Mouse (Mus musculus) ES-CJ7 (cell line): ENCODE measurements at regions not wholly inside any gene's neighbourhood (a gene's known extent, or its start where the extent isn't known, plus 50 kb on each side); places are given as distances from the start of the nearest gene placed in this dataset.

ENCODE experiments used
- DNase-seq: peaks from one replicate; pipeline ENCODE4 v3.0.0; 2011; ENCODE audit warnings: low read depth, low spot score

DNA sequence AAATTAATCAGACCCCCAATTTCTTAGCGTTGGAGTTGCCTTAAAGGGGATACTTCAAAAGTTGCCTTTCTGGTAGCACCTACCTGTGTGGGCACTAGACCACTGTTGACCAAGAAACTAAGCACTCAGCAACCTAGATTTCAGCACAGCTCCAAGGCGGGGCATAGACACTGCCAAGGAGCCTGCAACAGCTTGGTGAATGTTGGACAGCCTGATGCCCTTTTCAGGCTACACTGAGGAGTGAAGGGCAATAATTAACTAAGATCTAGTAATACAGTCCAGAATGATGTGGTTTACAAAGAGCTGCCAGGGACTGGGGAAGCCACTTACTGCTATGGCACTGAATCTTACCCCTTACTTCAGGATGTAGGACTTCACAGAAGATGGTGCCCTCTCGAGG is 304.9 kb downstream of the Satb1 start:
- no peak for DNase-seq

DNA sequence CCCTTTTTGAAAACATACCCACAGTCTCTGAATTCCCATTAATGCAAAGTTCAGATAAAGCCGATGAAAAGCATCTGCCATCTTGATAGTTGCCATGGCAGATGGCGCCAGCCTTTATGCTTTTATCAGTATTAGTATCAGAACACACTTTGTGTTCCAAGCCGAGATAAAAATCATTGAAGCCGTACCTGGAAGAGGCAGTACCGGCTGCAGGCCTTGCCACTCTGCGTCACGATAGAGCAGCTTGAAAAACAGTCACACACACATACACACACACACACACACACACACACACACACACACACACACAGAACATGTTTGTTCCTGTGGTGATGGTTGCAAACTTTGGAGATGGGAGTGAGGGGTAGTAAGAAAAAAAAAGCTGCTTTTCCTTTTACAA is 306.2 kb downstream of the Satb1 start:
- DNase-seq: no peak

DNA sequence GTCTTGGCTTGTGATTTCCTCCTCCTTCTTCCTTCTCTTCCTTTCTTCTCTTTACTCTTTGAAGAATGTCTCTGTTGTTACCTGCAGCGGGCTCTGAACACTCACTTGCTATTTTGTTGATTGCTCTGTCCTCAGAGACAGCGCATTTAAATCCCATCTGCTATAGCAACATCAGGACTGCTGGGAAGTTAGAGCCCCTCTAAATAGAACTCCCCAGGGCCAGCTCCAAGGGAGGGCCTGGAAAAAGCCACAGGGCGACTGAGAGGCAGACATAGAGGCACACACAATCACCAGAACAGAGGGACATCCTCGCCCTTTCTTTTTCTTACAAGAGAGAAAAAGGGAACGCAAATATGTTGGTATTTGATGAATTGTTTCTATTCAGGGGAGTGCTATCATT is 306.6 kb downstream of the Satb1 start:
- DNase-seq: no peak

DNA sequence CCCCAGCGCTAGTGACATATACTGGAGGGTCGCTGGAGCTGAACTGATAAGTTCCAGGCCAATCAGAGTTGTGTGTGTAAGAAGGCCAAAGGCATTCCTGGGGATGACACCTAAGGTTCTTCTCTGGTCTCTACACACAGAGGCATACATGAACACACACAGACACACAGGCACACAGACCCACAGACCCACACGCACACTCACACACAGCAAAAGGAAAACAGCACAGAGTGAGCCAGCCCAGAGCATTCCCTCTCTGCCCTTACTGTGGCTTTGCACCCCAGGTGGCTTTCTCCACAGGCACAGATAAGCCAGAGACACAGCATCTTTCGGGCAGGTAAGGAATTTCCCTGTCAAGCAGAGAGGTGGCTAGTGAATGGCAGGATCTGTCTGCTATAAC is 307.1 kb downstream of the Satb1 start:
- DNase-seq: no peak

DNA sequence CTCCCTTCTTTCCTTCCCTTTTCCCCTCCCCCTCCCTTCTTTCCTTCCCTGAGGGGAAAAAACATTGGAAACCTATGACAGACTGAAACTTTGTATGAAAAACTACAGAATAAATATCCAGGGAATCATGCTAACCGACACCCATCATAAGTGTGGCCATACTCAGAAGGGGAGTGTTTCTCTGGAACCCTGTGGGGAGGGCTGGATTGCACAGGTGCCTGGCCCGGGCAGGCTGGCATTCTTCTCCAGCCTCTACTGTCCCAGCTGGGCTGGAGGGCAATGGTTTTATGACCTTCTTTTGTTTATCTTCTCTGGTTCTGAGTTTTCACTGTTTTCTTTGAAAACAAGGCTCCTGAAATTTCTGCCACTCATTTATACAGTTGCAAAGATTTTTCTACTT is 307.9 kb downstream of the Satb1 start:
- DNase-seq: no peak

DNA sequence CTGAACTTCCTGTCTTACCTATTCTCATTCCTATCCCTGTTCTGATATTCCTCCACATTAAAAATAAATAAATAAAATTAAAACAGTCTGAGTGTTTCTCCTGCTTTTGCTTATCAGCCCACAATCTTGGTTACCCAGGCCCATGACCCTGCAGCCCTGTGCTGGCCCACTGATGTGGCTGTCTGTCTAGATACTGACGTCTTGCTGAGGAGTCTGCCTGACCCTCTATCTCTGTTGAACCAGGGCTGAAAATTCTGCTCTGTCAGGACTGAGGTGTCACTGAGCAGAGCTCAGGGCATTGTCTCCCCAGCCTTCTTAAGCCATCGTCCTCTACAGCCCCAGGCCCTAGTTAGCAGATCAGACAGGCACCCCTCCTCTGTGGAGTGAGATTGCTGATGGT is 321.2 kb downstream of the Satb1 start:
- DNase-seq: no peak

DNA sequence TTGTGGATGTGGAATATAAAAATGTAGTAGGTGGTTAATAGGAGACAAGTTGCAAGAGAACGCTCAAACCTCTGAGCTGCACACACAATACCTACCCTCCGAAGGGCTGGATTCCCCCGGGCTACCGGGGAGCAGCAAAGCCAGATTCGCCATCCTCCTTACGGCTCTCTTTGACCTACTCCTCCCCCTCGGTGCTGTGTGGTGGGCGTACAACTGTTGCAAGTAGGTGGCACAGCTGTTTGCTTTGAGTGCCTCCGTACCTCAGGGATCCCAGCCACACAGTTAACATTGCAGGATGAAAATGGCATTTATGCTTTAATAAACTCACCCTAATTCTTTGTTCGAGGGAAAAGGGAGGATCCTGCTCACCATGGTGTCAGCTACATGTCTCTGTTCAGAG is 321.6 kb upstream of the Tbc1d5 start:
- no peak for DNase-seq

DNA sequence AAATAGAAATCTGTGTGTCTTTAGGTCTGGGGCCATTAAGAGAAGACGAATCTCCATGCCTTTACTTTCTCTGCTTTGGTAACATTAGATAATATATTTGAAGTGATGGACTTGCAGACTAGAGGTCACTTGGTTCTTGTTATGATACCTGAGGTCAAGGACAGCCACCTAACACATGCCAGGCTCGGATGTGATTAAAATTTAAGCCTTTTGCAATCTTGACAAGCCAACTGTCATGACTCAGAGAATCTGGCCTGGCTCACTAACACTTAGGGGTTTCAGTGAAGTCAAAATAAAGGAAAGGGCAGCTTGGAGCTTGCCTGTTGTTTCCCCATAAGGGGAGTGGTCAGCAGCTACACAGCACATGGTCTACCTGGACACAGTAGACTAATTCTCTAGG is 320.4 kb upstream of the Tbc1d5 start:
- DNase-seq: no peak

DNA sequence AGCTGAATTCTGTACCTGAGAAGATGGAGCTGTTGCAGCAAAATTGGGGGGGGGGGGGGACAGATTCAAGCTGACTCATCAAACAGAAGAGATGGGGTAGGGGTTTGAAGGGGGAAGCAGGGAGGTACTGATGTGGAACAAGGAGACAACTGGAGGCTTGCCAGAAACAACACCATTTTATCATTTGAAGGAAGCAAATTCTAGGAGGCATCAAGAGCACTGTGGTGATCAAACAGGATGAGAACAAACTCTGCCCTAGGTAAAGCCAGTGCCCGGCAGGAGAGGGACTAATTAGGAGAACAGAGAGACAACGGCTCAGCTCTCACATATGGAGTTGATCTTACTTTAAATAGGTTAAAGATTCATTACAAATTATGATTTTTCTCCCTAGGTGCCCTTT is 315.9 kb upstream of the Tbc1d5 start:
- no peak for DNase-seq

DNA sequence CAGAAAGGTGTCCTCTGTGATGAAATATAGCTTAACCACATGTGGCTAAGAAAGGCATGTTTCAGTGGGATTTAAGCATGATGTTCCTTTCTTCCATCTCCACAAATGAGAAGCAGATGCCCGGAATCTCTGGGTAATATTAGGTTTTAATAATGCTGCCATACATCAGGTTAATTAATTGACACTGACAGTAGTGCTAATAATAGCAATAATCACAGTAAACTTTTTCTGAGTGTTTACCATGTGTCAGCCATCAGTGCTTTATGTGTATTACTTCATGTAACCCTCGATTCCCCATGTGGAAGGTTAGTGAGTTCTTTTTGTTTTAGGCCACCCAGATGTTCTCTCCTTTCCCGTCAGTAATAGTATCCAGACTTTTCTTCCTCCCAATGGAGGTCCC is 310.2 kb upstream of the Tbc1d5 start:
- DNase-seq: no peak

DNA sequence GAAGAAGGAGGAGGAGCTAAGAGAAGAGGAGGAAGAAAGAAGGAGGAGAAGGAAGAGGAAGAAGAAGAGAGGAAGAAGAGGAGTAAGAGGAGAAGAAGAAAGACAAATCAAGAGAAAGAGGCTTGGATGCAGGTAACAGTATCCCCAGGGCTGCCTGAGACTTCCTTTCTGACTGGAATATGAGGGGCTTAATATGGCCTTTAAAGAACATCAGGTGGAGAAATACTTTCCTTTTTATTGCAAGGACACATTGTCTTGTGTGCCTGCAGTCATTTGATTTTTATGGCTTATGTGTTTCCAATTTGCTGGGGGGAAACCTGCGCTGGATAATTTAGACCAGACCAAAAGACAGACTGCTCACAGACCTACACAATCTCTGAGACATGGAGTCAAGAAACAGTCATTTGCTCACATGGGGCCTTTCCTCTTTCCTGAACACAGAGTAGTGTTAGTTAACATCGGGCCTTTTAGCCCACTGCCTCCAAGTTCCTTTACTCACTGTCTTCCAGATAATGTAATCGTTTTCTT is 308.8 kb upstream of the Tbc1d5 start:
- DNase-seq: no peak

DNA sequence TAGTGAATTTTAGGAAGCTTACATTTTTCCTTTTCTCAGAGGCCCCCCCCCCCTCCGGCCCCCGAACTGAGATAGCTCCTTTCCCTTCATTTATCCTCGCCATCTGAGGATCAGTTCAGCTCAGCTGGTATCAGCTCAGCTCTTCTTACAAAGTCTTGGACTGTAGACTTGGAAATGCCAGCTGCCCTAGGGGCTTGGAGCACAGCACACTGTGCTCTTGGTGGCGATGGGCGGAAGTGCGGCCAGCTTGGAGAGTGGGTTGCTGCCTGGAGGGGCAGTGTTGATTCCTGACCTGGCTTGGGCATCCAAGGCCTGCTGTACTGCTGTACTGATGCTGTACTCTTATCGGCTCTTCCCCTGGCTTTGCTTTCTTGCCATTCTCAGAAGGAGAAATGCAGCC is 298.7 kb upstream of the Tbc1d5 start:
- peak; percentile 21 for DNase-seq

DNA sequence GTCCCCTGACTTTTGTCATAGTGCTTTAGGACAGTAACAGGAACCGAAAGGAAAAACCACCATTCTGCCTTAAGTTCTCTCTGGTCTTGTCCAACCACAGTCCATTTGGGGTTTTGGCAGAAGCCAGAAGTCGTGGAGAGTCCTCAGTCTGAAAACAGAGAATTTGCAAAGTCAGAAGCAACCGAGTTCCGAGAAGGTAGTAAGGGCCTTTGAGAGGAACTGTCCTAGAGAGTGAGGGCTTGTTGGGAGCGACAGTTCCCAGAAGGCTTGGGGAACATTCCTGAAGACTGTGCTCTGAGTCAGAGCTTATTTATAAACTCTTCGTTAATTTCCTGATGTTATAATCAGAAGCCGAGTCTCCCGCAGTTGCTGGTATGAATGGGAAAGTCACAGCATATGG is 298.3 kb upstream of the Tbc1d5 start:
- no peak for DNase-seq

DNA sequence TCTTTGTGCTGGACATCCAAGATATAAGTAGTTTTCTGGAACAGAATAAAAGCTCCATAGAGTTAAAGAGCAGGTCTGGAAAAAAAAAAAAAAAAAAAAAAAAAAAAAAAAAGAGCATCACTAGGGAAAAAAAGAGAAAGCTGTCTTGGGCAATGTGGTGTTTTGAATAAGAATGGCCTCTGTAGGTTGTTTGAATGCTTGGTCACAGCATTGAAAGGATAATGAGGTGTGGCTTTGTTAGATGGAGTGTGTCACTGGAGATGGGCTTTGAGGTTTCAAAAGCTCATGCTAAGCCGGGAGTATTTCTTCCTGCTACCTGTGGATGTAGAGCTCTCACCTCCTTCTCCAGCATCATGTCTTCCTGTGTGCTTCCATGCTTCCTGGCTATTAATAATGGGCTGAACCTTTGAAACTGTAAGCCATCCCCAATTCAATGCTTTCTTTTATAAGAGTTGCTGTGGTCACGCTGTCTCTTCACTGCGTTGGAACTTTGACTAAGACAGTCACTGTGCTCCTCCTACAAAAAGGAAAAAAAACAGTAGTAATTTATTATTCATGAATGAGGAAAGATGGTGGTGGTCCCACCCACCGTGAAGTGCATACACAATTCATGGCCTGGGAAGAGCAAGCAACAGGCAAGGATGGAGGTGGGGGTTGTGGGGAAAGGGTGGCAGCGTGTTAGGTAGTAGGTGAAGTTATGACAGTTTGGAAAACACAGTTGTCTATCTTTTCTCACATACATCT is 283.2 kb upstream of the Tbc1d5 start:
- DNase-seq: peak; percentile 87

DNA sequence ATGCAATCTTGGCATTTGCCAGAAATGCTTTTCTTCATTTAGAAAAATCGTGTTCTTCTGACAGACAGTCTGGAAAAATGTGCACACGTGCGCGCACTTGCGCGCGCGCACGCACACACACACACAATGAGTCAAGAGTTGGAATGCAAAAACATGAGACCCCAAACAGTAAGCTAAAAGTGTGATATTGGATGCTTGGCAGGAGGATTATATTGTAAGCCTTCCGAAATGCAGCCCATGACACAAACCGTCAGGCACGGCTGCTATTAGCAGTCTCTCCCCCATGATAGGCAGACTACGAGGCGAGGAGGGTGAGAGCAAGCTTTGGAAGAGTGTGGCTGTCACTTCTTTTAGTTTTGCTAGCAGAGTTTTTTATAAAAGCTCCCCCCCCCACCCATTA is 282.1 kb upstream of the Tbc1d5 start:
- no peak for DNase-seq

DNA sequence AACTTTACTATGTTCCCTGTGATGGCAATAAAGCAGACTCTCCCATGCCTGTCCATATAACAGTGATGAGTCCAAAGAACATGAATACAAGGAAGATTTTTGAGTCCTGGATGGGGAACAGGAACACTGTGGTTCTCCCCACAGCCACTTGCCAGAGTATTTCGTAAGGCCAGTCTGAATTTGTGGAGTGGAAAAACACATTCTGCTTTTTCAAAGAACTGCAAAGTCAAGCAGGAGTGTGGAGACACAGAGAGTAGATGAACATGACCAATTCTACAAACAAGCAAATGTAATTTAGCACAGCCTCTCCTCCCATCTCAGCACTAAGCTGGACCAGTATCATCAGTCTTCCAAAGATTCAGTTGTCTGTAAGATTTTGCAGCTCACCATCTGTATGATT is 280.0 kb upstream of the Tbc1d5 start:
- no peak for DNase-seq

DNA sequence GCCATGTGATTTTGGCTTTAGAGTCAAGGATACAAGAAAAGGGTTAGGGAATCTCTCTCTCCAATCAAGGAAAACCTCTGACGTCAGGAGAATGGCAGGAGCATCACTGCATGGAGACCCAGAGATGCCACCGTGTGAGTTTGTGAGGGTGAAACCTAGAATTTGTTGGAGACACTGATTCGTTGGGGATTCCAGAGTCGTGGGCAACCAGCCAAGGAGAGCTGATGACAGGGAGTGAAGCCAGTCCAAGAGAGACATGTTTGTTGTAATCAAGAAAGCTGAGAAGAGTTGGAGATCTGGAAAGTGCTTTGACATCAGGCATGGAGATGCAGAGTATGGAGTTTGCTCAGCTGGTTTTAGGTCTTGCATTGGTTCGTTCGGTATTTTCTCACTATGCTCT is 236.6 kb upstream of the Tbc1d5 start:
- no peak for DNase-seq

DNA sequence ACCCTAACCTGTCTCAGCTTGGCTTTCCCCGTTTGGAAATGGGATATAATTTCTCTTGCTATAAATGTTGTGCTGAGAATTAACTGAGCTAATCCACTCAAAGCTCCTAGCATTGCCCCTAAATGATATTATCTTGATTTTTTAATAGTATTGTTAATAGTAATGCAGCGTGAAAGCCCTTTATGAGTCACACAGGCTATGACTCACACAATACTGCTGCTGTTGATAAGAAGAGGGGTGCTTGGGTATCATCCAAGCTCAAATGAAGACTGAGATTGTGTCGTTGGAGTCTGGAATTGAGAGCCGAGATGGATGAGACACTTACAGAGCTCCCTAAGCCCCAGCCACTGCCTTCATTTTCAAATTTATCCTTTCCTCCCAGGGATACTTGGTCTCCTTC is 235.2 kb upstream of the Tbc1d5 start:
- no peak for DNase-seq

DNA sequence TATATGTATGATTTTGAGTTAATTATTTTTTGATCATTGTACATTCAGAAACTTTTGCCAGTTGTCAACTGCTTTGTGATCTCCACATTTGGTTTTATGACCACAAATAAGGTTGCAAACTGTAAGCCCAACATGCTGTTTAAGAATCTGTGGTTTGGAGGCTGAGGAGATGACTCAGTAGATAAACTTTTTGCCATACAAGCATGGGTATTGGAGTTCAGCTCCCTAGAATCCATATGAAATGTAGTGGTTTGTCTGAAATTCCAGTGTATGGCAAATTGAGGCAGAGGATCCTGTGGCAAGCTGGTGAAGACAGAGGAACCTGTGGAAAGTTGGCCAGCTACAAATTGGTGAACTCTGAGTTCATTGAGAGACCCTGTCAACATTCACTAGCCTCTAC is 234.6 kb upstream of the Tbc1d5 start:
- no peak for DNase-seq

DNA sequence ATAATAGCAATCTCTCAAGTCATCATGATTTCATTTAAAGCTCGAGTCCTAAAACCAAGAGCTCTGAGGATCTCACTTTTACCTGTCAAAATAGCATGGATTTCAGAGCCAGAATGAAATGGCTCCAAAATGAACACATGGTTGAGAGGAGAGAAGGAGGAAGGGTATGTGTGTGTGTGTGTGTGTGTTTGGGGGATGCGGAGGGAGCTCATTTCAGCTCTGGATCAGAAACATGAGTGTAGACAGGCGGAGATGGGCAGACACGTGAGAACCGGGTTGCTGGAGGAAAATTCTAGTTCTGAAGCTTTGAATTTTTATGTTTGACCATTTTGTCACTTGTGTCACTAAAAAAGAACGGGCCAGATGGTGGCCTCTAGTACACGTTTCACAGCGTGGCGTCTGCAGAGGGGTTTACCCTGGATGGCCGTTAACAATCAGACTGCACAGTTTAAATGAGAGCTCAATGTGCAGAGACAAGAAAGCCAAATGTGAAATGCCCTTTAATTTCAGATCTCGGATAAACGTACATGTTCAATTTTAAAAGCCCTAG is 232.5 kb upstream of the Tbc1d5 start:
- DNase-seq: no peak

DNA sequence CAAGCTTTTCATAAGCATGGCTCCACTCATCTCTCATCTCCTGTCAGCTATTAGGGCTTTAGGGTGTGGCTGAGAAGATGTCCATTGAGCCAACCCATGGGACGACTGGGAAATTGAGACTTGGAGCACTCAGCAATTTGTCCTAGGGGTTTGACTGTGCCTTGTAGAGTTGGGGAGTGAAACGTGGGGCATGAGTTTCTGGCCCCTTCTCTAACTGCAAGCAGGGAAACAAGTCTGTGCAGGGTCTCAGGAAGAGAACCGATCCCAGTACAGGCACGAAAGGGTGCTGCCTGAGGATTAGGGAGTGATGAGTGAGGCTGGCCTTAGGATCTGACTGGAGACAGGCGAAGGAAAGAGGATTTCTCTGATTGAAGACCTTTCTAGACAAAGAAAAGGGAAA is 229.7 kb upstream of the Tbc1d5 start:
- no peak for DNase-seq

DNA sequence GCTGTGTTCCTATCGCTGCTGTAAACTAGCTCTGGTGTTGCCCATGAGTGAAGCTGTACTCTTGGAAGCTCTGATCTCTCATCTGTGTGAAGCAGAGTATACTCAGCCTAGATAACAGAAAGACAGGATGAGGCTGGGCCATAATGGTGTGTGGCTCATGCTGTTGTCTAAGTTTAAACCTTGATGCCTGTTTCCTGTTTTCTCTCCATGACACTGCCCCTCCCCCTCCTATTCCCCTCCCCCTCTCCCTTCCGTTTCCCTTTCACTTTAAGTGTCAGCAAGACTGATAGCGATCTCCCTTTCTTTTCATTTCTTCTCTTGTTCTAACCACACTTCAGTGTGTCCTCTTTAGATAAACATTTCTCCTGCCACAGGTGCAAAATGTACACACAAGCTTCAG is 229.2 kb upstream of the Tbc1d5 start:
- DNase-seq: no peak

DNA sequence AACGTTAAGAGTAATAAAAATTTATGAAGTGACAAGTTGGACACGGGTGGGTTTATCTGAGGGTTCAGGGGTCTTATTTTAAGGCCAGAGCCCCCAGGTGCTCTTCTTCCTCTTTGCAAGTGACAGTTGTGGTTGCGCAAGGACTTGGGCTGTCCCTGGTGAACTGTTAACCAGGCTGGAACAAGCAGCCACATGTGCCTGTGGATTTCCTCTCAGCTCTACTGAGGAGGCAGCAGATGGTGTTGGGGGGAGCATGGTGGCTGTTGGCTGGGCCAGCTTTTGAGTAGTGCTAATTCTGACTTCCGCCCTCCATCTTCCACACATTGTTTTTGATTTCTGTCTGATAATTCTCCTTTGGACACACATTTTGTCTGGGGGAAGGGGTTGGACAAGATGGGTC is 227.9 kb upstream of the Tbc1d5 start:
- no peak for DNase-seq

DNA sequence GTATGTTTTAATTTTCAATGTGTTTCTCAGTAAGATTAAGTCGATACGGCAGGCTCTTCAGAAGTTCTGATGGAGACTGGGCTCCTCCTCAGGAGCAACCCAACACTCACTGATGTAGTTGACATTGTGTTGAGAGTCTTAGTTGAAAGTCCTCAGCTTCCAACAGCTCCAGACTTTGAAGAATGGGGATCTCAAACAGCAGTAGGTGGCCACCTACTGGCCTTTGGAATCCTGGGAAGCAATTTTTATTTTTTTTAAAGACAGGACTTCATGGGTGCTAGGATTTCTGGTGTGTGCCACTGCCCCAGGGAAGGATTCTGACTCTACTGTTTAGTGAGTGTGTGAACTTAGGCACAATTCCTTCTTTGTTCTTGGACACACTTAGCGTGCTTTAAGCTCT is 225.9 kb upstream of the Tbc1d5 start:
- no peak for DNase-seq
